Mouse (Mus musculus) spleen, postnatal 4 days (tissue): ENCODE measurements at regions not wholly inside any gene's neighbourhood (a gene's known extent, or its start where the extent isn't known, plus 50 kb on each side); places are given as distances from the start of the nearest gene placed in this dataset.

ENCODE experiments used
- DNase-seq, 2 experiments: peaks; one replicate each; pipeline ENCODE4 v3.0.0; 2022; ENCODE audit warnings: low spot score in 2 of 2

DNA sequence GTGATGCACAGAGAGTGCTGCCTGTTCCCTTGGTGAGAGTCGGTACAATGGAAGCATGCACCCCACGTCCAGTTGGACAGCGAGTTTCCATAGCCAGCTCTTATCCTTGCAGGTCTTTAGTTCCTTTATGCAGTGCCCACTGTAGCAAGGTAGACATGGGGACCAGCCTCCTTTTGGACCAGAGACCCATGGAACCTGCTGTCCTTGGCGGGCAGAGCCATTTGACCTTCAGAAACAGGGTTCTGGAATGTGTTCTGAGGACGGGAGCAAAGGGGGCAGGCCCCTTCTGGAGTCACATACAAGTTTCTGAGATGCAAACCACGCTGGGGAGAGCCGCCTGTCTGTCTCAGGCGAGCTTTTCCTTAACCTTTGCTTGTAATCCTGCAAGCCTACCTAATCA lies 188.1 kb downstream of the Emx2 start:
- DNase-seq: no peak

DNA sequence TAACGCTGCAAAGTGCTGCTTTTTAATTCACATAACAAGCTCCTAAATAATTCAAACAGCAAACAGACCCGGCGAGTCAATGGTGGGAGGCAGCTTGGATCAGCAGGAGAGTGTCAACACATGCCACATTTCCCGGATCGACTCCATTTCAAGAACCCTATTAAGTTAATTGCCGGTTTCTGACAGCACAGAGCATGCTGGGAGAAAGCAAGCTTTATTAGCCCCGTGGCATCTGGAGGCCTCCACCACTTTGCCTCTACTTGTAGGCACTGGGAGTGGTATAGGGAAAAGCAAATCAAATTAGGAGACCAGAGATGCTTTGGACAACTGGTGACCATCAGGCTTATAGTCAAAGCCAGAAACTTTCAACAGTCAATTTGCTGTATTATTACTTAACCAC lies 188.5 kb downstream of the Emx2 start:
- no peak for DNase-seq

DNA sequence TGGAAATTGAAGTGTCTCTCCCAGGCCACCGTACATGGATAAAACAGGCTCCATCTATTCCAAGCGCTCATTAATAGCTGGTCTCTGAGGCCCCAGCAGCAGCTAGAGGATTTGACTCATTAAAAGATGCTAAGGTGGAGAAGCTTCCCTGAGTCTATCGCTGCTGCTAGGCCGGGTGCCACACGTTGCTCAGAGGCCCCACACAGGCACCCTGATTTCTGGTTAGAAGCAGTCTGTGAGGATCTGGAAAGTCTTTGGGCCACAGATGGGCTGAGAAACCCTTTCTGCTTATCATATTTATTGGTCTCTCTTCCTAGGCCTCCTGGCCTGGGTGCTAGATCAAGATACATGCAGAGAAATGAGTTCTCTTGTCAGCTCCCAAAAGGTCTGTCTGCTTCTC lies 191.2 kb downstream of the Emx2 start:
- DNase-seq: no peak

DNA sequence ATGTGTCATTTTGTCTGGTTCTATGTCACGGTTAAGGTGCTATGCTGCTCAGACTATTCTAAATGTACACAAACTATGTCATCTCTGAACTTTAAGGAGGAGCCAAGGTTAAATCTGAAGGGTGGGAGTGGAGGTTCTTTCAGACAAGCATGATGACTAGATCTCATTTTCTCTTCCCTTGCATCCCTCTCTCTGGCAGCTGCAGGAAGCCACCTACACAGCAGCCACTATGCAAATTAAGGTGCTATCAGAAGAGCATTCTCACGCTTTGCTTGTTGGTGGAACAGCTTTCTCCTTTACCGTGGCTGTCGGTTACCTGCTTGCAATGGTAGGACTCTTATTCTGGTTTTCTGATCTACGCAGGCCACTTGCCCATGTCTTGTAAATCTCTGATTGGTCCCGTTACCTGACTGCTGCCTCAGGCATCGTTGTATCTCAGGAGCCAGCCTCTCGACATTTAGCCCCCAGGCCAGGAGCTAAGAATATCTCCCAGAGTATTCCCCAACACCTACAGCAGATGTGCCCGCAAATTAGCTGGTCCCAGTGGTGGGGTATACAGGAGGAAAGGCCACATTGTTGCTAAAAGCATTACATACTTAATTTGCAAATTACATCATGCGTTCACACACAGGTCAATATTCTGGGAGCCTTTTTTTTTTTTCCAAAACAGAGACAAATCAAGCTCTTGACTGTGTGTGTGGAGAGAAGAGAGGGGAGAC lies 192.6 kb downstream of the Emx2 start:
- no peak for DNase-seq

DNA sequence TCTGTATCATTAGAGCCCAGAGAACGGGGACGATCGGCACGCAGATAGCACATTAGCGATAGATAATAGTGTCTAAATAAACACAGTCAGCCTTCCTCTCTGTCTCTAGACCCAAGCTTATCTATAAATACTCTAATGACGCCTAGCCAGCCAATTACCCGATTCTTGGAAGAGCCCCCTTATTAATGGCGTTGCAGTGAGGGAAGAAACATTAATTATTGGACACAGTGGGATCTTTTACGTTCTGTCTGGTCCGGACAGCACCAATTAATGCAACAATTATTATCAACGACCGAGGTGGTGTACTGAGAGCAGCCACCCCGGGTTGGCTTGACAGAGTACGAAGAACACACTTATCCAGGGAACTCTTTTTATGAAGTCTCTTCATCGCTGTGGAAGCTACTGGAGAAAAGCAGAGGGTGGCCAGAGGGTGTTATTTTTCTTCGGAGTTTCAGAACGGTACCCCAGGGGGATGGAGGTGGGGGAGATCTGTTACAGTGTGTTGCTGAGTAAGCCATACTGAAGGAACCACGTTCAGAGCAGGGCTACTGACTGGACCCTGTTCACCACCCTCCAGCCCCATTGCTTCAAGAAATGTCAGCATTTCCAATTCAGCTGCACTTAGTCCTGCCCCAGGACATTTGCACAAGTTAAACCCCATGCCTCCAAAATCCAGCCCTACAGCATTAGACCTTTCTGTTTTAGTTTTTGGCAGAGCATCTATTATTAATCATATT lies 195.6 kb downstream of the Emx2 start:
- DNase-seq: no peak

DNA sequence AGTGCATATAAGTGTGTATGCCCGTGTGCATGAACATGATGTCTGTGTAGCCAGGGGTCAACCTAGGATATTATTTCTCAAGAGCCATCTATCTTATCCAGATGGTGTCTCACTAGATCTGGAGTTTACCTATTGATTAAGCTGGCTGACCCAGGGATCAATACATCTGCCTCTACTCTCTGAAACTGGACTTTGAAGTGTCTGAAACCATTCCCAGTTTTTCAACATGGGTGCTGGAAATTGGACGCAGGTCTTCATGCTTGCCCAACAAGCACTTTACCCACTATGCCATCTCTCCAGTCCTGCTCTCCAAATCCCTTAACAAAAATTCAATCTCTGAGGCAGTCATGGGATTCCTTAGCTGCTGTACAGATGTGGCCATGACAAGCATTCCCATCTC lies 197.1 kb downstream of the Emx2 start:
- DNase-seq: no peak

DNA sequence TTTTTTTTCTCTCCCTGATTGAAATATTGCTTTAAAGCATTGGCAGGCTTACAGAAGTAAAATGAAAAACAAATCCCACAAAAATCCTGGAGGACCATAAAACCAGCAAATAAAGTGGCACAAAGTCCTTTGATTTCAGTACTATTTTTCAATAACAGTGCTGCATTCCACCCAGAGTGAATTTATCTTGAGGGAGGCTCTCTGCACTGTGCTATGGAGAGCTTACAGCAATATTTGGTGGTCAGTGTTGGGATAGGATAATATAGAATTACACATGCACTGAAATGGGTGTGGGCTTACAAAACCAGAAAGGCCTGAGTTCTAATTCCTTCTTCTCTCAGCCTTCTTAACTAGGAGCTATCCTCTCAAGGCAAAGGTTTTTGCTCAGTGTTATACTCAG lies 211.6 kb downstream of the Emx2 start:
- no peak for DNase-seq

DNA sequence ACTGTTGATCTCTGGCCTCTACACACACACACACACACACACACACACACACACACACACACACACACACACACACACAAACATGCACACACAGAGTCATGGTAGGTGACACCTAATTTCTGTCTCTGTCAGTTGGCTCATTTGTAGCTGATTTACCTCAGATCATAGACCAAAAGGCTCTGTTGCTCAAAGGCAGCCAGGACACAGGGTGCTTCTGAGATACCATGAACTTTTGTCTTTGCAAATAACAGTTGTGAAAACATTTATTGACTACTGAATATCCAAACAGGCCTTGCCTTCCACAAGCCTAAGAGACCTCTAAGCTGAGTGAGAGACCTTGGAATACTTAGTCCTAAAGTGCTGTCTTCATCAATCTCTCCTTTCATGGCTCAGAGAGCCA lies 215.4 kb downstream of the Emx2 start:
- no peak for DNase-seq

DNA sequence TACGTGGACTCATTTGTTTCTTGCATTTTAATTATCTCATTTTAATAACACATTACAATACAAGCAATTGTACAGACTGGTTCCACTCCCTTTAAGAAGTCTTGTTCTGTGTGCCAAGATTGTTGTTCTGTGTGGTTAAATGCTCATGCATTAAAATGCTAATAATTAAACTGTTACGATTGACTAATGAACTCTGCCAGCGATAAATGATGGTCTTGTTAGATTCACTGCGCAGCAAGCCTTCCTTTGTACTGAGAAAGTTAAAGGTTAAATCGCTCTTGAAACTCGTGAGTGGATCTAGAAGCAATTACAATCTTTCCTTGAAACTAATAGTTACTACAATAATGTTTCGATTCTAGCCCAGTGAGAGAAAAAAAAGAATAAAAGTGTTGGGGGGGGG lies 221.0 kb downstream of the Emx2 start:
- no peak for DNase-seq

DNA sequence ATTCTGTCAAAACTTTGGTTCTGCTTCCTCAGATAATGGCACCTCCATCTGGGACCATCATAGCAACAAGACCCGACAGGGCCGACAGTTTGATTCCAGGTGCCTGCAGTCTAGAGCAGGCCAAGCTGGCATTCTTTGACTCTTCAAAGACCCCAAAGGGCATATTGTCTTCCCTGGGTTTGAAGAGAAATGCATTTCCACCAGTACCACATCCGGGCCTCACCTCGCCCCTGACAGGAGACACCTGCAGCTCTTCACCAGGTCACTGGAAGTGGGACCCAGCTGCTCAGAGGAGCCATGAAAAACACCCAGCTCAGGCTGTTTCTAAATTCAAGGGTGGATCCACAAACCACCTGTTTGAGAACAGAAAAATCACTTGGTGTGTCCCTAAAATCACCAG lies 222.2 kb downstream of the Emx2 start:
- DNase-seq: no peak

DNA sequence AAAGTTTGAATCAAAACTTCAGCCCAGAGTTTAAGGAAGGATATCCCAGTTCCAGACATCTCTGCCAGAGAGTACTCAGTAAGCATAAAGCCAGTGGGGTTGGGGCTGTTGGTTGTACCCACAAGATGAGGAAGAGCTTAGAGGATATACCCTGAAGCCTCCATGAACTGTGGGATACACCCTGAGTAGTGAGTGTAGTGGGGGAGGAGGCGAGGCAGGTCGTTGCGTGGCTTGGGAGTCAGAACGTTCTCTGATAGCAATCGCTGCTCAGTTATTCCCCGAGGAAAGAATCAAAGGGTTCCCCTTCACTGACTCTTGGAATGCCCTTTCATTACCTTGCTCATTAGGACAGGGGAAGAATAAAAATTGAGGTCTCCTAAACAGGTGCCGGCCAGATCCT lies 226.1 kb downstream of the Emx2 start:
- DNase-seq: no peak

DNA sequence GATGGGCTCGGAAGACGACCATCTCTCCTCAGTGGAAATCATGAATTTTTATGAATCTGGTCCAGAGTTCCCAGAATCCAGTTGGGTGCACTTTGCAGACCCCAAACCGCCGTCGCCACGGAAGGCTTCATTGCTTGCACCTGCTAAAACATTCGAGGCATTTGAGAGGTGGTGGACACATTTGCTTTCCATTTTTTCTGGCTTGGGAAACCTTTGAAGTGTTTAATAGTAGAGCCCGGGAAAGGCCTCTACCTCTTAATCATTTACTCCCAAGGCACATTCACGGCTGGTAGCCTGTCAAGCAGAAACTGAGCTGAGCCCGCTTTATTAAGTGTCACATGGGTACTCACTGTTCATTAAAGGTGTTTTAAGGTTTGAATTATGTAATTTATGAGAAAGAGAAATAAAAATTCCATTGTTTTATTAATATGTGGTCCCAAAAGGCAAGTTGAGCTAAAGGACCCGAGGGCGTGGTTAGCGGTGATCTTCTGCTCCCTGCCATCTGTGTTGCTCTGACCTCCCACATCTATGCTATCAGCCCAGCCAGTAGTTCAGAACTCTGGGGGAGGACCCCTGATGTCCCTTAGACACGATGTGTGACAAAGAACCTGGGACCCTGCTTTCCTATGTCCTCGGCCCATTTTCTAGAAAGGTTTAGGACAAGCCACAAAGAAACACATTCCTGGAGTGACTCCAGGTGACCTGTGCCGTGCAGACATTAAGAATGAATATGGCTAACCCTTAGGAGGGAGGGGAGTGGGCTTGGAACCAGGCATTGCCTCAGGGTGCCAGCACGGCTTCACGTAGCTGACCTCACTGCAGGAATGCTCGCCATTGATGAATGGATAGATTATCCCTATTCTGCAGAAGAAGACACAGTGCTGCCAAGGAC lies 227.9 kb downstream of the Emx2 start:
- no peak for DNase-seq

DNA sequence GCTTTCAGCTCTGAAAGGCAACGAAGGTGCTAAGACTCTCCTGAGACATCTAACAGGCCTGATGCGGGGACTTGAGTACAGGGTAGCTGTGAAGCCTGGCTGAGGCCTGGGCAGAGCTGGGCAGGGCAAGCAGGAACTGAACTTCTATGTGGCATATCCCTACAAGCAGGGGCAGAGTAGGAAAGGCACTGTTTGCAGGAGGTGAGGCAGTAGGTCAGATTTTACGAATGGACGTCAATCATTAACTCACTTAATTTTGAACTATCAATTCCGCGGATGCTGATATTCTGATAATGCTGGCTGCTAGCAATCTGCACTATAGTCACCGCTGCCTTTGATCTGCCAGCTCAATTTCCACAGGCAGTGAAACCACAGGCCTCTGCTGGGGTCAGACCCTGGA lies 229.0 kb downstream of the Emx2 start:
- no peak for DNase-seq

DNA sequence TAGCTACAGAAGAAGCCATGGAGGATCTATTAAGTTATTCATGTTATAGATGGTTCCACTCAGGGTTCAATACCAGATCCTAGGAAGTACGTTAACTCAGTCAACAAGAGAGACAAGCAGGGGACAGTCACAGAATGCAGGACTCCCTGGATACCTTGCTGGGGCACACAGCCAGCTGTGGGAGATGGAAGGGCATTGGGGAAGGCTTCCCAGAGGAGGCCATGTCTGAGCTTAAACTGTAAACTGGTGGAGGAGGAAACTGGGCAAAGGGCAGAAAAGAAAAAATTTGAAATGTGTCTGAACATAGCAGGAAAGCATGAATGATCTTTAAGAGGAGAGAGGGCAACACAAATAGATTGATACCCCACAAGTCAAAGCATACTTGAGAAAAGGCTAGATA lies 229.5 kb downstream of the Emx2 start:
- DNase-seq: no peak

DNA sequence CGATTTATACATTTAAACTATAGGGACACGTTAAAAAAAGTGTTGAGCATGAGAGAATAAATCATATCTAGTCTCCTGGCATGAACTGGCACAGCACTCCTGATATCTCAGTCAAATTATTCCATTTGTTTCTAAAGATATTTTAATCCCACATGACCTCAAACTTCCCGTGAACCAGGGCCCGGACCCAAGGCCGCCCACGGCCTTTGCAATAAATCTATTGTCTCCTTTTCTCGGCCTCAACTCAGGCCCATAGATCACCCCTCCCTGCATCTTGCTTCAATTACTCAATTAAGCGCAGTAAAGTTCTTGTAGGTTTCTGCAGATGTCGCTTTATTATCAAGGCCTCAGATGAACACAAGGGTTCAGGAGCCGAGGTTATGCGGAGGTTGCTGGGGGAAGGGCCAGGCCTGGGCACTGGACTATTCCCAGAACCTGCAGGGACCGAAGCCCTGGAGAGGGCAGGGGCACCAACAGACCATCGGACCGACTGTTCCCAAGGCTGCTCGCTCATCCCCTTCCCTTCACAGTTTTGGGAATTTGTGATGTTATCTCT lies 233.4 kb downstream of the Emx2 start:
- DNase-seq: no peak

DNA sequence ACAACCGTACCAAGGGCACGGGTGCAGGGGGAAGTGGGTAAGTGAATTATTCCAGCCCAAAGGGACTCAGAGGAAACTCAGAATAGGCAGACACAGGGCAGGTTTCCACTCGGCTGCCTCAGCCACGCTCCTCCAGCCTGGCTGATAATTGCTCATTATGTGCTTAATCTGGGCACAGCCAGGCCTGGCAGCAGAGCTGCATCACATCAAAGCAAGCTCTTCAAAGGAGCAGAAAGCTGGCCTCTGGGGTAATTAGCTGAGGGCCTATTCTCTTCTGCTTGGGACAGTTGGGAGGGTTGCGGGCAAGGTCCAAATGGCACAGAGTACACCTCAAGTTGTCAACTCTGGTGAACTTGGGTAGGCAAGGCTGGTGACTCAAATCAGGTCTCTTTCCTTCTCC lies 239.5 kb downstream of the Emx2 start:
- DNase-seq: no peak

DNA sequence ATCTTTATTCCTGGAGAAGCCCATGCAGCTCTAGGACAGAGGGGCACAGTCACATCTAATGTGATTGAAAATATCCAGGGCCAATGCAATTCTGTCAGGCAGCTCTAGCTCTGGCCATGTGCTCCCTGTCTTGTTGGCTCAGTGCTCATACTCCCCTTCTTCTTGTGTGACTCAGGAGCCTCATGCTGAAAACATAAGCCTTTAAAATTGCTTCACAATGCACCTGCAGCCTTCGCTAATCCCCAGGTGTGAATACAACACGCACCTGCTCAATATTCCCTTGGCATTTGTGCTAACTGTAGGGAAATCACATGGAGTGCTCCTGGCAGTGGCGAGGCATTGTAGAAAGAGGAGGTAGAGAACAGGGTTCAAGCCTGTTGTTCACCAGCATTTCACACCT lies 242.0 kb downstream of the Emx2 start:
- DNase-seq: no peak

DNA sequence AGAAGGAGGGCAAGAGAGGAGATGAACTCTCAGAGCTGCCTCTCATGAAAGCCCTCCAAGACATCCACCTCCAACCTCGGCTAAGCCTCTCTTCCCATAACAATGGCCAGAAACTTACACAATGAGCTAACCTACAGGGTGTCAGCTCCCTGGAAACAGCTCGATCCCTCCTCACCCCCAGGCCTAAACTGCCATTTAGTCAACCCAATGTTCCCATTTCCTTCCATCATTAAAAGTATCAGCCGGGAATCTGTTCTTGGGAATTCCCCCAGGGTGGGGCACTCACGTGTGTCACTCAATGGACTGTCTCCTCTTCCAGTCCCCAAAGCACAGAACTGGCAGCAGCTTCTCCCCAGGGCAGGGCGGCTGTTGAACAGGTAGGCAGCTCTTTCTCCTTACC lies 236.3 kb downstream of the Rab11fip2 start:
- DNase-seq: no peak

DNA sequence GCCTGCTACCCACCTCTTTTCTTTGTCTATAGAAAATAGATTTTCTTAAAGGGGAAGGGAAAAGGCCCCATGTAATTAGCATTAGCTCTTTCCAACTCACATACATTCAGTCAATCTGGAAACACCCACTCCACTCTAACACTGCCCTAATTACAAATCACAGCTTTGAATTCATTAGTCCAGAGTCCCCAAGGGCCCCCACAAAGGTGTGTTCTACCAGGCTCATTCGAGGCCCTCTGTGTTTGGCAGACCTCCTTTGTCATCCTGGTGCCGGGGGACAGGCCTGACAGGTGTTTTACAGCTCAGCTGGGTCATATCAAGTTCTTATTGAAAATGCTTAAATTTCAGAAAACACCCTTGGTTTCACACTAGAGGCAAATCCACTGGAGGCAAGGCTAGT lies 234.3 kb downstream of the Rab11fip2 start:
- no peak for DNase-seq

DNA sequence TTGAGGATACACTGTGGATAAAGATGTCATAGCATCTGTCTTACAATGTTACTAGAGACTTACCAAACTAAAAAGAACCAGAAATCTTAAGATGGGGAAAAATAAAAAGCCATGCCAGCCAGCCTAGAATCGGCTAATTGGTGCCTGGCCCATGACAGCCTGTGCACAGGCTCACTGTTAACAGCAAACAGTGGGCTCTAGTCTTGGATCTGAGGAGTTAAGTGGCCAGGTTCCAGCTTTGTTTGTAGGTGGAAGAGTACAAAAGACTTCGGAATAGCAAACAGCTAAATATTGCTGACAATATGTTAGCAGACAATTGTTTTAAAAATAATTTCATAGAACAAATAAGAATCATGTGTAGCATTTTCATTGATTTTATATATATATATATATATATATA lies 228.4 kb downstream of the Rab11fip2 start:
- no peak for DNase-seq

DNA sequence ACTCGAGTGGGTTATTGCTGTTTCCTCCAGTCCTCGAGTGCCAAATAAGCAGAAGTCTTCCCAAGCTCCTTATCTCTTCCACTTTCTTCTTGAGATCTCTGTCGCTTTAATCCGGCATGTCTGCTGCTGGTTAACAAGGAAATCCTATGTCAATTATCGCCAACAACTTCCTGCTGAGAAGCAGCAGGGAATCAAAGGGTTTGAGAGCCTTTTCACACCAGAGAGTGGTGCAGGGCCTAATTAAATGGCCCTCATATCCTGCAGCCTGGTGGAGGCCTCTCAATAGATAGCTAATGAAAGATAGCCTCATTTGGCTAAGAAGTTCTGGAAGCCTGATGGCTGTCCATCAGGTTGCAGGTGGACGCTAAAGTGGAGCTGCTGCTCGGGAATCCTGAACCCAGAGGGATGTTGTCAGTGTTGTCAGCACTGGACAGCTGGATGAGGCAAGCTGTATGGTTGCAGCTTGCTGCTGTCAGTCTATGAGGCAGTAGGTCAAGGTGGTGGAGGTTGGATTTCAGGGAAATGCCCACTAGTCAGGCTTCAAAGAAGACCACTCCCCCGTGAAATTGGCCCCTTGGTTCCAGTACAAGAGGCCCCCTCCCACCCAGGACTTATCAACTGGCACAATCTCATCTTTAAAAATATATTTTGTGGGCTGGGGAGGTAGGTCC lies 225.5 kb downstream of the Rab11fip2 start:
- DNase-seq: no peak

DNA sequence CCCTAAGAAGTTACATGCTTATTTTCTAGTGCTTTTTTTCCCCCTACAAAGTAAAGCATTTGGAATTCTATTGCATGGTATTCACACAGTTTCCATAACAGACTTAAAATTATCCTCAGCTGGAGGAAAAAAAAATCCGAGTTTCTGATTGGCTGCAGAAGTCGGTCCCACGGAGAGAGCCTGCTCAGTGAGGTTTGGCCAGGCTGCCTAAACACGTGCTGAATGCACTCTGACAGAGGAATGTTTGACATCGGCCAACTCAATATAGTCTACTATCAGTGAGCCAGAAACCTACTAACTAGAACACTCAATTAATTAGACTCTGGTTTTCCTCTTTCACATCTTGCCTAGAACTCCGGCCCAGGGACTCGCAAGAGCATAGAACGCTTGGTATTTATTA lies 204.9 kb downstream of the Rab11fip2 start:
- no peak for DNase-seq
